Mouse (Mus musculus) brain, embryonic 14.5 days (tissue): ENCODE measurements at regions not wholly inside any gene's neighbourhood (a gene's known extent, or its start where the extent isn't known, plus 50 kb on each side); places are given as distances from the start of the nearest gene placed in this dataset.

ENCODE experiments used
- DNase-seq: peaks from one replicate; pipeline ENCODE4 v3.0.0-alpha.2; 2011; ENCODE audit warnings: low read depth
- CTCF ChIP-seq: fragments of 200-500 bp; IDR thresholded peaks from 2 replicates; pipeline ENCODE4 v1.5.1; 2012; ENCODE audit warnings: inconsistent platforms, mild to moderate bottlenecking, moderate library complexity, borderline replicate concordance; ENCODE audit not compliant: insufficient read depth, insufficient read length; ENCODE audit errors: extremely low read depth
- POLR2A ChIP-seq: fragments of 200-500 bp; IDR thresholded peaks from 2 replicates; pipeline ENCODE4 v1.6.1; 2012; ENCODE audit warnings: mild to moderate bottlenecking, inconsistent platforms, borderline replicate concordance; ENCODE audit not compliant: poor library complexity, insufficient read depth, insufficient read length, severe bottlenecking; ENCODE audit errors: extremely low read depth

DNA sequence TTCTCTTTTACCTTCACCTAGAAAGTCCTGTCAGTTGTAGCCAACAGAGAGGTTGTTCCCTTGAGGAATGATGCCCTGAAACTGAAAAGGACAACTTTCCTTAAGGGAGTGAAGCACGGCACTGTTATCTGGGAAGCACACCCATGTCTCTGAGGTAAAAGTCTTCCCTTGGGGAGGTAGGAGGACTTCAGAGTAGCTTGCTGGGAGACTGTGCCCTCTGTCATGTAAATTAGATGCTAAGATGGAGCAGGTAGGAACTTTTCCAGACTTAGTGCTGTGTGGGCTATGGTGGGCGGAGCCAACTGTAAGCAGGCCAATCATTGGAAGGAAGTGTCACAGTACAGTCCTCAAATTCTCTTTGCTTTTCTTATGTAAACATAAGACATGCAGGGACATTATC lies 240.3 kb upstream of the Gm765 start:
- TF ChIP-seq POLR2A: no peak
- TF ChIP-seq CTCF: no peak
- DNase-seq: no peak

DNA sequence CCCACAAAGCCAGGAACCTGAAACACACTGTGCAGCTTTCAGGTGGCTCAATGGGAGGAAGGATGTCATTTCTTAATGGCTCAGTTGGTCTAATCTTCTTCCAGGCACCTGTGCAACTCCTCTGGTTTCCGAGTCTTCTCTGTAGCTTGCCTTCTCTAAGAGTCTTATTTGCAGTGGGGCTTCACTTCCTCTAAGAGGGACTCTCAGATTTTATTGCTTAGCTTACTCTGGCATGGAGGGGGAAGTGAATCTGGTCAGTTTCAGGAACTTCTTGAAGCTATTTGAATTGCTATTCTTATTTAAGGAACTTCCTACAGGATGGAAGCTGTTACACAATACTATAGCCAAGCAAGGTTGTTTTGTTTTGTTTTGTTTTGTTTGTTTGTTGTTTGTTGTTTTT lies 232.7 kb upstream of the Gm765 start:
- no peak for TF ChIP-seq POLR2A
- TF ChIP-seq CTCF: no peak

DNA sequence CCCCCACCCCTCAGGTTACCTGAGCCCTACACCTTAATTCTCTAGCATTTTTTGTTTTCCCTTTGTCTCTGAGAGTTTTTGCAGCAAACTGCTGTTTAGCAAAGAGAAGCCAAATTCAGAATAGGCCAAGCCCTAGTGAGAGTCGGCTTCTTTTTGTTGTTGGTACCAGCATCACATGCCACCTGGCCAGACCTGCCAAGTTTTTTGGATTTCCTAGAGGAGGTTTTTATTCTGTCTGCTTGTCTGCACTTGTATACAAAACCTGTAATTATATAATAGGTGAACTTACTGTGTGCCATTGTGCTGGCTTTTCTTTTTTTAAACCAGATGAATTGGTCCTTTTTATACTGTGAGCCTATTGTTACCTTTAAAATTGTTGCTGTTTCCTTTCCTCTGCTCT lies 213.1 kb upstream of the Gm765 start:
- no peak for TF ChIP-seq CTCF
- TF ChIP-seq POLR2A: no peak
- no peak for DNase-seq

More for the DNA sequence above, 232.7 kb upstream of the Gm765 start:
- no peak for DNase-seq

DNA sequence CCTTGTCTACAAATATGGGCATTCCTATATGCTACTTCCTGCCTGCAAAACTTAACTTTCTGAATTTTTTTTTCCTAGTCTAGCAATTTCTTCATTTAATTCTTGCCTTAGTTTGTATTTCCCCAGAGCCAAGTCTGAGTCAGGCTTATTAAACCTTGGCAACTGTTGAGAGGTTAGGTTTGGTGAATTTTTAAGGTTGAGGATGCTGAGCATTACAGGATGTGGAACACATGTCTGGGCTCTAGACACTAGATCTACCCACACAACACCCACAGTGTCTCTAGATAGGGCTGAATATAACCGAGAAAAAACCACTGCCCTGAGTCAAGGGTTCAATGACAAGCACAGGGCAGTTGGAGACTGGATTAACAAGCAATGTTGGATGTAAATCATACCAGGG lies 211.4 kb upstream of the Gm765 start:
- TF ChIP-seq POLR2A: no peak
- TF ChIP-seq CTCF: no peak
- no peak for DNase-seq

DNA sequence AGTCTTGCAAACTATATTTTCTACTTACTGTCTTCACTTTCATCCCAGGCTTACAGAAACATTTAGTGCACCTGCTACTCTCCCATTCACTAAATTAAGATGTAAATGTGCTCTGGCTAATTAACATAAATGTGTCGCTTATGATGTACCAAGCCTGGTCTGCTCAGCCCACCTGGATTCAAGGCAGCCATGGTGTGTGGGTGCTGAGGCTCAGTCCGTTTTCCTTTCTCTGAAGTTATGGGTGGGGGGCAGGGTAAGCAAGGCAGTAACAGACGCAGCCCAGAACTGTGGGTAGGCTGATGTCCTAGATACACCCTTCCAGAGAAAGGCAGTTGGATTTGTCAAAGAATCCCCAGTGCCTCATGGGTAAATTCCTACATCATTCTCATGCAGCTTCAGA lies 209.2 kb upstream of the Gm765 start:
- no peak for DNase-seq
- no peak for TF ChIP-seq POLR2A
- no peak for TF ChIP-seq CTCF

DNA sequence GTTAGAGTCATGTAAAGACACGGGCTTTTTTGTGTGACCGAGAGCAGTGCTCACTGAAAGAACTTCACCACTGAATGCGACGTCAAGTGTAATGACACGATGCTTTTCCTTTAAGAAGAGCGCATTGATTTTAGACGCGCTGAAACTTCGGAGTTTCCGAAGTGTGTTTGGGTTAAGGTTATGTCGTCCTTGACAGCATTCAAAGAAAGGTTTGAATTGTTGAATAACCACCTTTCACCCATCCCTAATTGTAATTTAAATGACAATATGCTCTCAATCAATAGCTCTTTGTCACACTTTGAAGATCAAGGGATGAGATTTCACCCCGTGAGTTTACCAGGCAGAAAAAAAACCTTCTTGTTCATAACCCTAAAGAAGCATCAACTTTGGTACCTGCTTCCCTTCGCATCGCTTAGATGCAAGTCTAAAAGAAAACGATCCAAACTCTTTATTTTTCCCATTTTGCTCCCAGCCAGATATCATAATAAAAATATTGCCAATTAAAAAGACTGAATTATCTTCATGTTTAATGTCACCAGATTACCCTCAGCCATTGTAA lies 184.4 kb upstream of the Gm765 start:
- peak; percentile 27 for DNase-seq
- TF ChIP-seq POLR2A (no peak), CTCF (no peak)

DNA sequence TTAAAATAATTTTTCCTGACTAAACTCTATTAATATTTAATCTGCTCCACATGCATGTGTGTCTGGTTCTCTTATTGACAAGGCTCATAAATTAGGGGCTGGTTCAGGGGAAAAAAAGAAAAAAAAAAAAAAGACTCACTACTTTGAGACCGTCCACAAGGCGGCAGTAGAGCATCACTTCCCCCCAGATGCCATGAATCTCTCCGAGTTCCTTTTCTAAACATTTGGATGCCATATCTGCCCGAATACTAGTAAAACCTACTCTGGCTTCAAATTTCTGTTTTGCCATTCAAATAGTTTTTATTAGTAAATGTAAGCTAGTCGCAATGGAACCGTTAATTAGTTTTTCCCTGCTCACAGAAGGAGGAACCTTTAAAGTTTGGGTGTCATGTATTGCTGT lies 182.7 kb upstream of the Gm765 start:
- no peak for TF ChIP-seq POLR2A
- peak; percentile 78 for TF ChIP-seq CTCF
- peak; percentile 88 for DNase-seq

DNA sequence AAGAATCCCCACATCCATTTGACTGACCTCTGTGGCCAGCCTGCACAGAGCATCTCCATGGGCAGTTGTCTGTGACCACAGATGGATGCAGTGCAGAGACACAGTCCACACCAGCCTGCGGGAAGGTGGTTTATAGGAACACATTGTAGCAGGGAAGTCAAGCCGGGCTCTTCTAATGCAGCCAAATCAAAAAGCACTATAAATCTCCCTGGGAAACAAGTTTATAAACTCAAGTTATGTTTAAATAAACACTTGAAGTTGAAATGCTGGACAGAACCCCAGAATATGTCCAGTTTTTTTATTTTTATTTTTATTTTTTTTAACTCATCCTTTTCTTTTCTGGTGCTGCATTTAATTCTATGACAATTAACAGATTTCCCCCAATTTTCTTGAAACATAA lies 182.1 kb upstream of the Gm765 start:
- no peak for TF ChIP-seq POLR2A
- no peak for DNase-seq

DNA sequence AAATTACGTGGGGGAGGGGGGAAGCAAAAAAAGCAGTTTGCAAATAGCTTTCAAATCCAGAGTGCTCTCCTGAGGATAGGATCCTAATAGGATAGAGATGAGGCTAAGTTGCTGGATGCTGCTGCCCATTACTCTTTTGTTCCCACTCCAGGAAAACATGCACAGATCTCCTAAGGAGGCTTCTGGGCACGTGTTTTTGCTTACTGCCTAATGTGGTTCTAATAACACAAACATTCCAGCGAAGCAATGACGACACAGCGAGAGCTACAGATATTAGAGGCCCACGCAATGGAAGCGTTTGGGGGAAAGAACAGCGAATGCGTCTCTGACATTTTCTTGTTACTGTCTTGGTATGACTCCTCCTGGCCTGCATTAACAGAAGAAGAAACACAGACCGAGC lies 179.0 kb upstream of the Gm765 start:
- no peak for TF ChIP-seq POLR2A
- TF ChIP-seq CTCF: no peak
- DNase-seq: no peak

DNA sequence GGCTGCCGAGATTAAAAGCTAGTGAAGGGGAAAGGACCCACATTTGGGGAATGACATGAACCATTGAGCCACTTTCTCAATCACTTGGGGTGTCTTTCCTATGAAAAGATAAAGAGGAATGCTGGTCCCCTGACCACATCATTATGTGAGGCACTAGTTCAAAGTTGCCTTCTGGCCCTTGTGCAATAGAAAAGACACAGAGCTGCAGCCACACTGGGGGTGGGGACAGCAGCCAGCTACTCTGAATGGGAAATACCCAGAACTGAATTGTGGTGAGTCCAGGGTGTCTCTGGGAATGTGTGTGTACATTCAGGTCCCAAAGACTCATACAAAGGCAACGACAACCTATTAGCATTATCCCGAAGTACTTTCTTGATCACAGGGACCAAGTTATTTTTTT lies 172.3 kb upstream of the Gm765 start:
- no peak for DNase-seq
- TF ChIP-seq CTCF: no peak
- no peak for TF ChIP-seq POLR2A

DNA sequence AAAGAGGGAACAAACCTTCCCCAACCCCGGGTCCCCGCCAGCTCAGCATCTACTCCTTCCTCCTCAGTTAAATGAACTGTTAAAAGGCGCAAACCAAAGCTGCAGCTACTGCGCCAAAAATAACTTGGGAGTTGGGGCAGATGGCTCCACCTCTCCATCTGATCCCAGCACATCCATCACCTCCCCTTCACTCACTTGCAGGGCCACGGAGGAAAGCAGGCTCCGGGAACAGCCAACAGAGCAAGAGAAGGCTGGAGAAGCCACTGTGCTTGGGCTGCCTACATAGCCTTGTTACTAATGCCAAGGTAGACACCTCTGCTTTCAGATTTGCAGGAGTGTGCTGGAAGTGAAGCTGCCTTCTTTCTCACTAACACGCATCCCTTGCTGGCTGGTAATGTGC lies 171.8 kb upstream of the Gm765 start:
- TF ChIP-seq POLR2A (no peak), CTCF (no peak)
- DNase-seq: no peak

DNA sequence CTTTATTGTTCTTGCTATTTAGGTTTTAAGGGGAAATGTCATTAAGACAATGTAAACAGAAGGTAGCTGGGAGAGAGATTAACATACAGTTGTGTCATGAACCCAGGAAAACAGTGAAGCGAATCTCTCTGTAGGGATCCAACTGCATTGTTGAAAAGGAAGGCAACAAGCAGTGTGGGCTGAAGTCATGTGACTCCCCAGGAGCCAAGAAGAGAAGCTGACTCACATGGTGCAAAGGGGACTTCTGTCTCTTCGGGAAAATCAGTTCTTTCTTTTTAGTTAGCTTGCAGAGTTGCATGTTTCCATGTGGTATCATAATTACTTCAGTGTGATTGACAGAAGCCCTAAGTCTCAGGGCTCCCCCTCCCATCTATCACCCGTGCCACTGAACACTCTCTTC lies 170.7 kb upstream of the Gm765 start:
- no peak for DNase-seq
- no peak for TF ChIP-seq CTCF

DNA sequence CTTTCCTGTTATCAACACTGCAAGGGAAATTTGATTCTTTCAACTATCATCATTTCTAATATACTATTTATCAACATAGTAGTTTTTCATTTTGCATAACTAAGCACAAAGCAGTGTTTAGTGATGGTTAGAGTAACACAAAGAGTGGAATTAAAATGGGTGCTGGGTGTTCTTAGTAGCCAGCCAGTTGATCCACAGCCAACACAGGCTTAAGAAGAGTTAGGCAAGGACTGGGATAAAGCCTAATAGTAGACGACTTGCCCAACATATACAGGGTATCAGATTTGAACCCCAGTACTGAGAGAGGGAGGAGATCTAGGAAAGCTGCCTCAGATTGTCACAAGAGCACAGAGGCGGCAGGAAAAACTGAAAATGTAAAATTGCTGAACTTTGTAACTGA lies 160.2 kb upstream of the Gm765 start:
- DNase-seq: no peak
- TF ChIP-seq CTCF: no peak
- TF ChIP-seq POLR2A: no peak
